18 mouse cellular contexts compared by ENCODE assay signal in genomic region chr10:75178911-75179310, GRCm38 (mm10).
"Had no signal": no experiment of that assay in that cellular context is flagged by ENCODE, and none has a peak within 500 bp of the region (broad histone marks: within the 10 kb centered on the region; RNA-seq: fewer than 3 reads in every experiment).

No protein-coding gene starts in this region.

- ATAC-seq: midbrain, embryonic 16.5 days had no signal

- H3K9ac ChIP-seq: lung, embryonic 14.5 days; midbrain, embryonic 12.5 days; neural tube, embryonic 13.5 days; neural tube, embryonic 15.5 days had no signal

- DNase-seq: lung, adult 18-20 months; lung, embryonic 14.5 days; lung, postnatal 10 days; lung, postnatal 4 days; midbrain, embryonic 14.5 days; retina, postnatal 1 day; right cerebral cortex, adult 18-20 months; right cerebral cortex, postnatal 4 days; spleen, adult 18-20 months; thymus, adult 18-20 months; thymus, postnatal 14 days; thymus, postnatal 36 days had no signal

- H3K4me3 ChIP-seq: midbrain, embryonic 10.5 days; midbrain, embryonic 12.5 days; myocyte; neural tube, embryonic 13.5 days; neural tube, embryonic 15.5 days had no signal

- H3K27ac ChIP-seq: midbrain, embryonic 10.5 days; midbrain, embryonic 12.5 days; neural tube, embryonic 13.5 days; neural tube, embryonic 15.5 days had no signal

- H3K27me3 ChIP-seq: midbrain, embryonic 12.5 days; neural tube, embryonic 13.5 days; neural tube, embryonic 15.5 days had no signal

- H3K4me2 ChIP-seq: lung, embryonic 14.5 days; midbrain, embryonic 12.5 days; neural tube, embryonic 13.5 days; neural tube, embryonic 15.5 days had no signal

- H3K9me3 ChIP-seq: midbrain, embryonic 10.5 days; midbrain, embryonic 12.5 days; neural tube, embryonic 13.5 days; neural tube, embryonic 15.5 days had no signal

- H3K4me1 ChIP-seq: midbrain, embryonic 10.5 days; midbrain, embryonic 12.5 days; neural tube, embryonic 13.5 days; neural tube, embryonic 15.5 days had no signal
